Mouse (Mus musculus): ENCODE results near the gene Mfap4. TPM values are rescaled to one million over a fixed set of nuclear protein-coding genes. Genes with fewer than 3 reads are reported as not detected.

The Mfap4 gene
- polyA plus RNA-seq, 1 experiment from 2014 or later: 97.0 TPM

- Histone ChIP-seq H3K9ac (ENCODE audit: low read depth, low read length) (no peak overlapping the region), H3K4me2 (replicated peaks; ENCODE audit: low read depth) (no peak overlapping the region), H3K36me3 (ENCODE audit: control insufficient read depth, insufficient read depth) (peaks cover 40% of the 10 kb centered on the region), H3K4me1 (replicated peaks; ENCODE audit: control insufficient read depth, insufficient read depth, low read length) (no peaks in the 10 kb centered on the region), H3K27ac (ENCODE audit: low read depth, low read length) (no peak overlapping the region), H3K9me3 (ENCODE audit: control insufficient read depth) (no peaks in the 10 kb centered on the region), H3K27me3 (replicated peaks; ENCODE audit: control insufficient read depth, insufficient read depth, low read length) (no peaks in the 10 kb centered on the region), H3K4me3 (ENCODE audit: low read depth, low read length) (no peak overlapping the region)
- WGBS: 88% methylated on average over 3 of the region's 3 CpGs
- ATAC-seq: no peak
- no peak for TF ChIP-seq CTCF (IDR thresholded peaks at IDR 0.05; ENCODE audit: low read depth)
Observed at GRCm38 (mm10) chr11:61519484-61520107, 34.4 kb downstream of the Mfap4 start.

GRCm38 (mm10) chr11:61526872-61527271 lies 41.6 kb downstream of the Mfap4 start:
- Histone ChIP-seq H3K4me2 (replicated peaks; ENCODE audit: low read depth) (no peak overlapping the region), H3K4me3 (ENCODE audit: low read depth, low read length) (no peak overlapping the region), H3K27ac (ENCODE audit: low read depth, low read length) (no peak overlapping the region), H3K9me3 (ENCODE audit: control insufficient read depth) (no peaks in the 10 kb centered on the region), H3K9ac (ENCODE audit: low read depth, low read length) (no peak overlapping the region), H3K4me1 (replicated peaks; ENCODE audit: control insufficient read depth, insufficient read depth, low read length) (no peaks in the 10 kb centered on the region), H3K27me3 (replicated peaks; ENCODE audit: control insufficient read depth, insufficient read depth, low read length) (no peaks in the 10 kb centered on the region), H3K36me3 (ENCODE audit: control insufficient read depth, insufficient read depth) (peaks cover 12% of the 10 kb centered on the region; the same call in 1 of the 2 replicates)
- ATAC-seq: no peak
- 90% methylated on average over 1 of the region's 1 CpGs for WGBS
- no peak for TF ChIP-seq CTCF (IDR thresholded peaks at IDR 0.05; ENCODE audit: low read depth)

- H3K9me3 ChIP-seq (ENCODE audit: control insufficient read depth): no peaks in the 10 kb centered on the region
- peaks cover 9% of the 10 kb centered on the region; the same call in 1 of the 2 replicates for H3K36me3 ChIP-seq (ENCODE audit: control insufficient read depth, insufficient read depth)
- no peak overlapping the region for H3K27ac ChIP-seq (ENCODE audit: low read depth, low read length)
- no peak overlapping the region for H3K4me2 ChIP-seq (replicated peaks; ENCODE audit: low read depth)
- peak; percentile 54; the same call in 1 of the 2 replicates for ATAC-seq
- no peak overlapping the region for H3K9ac ChIP-seq (ENCODE audit: low read depth, low read length)
- H3K27me3 ChIP-seq (replicated peaks; ENCODE audit: control insufficient read depth, insufficient read depth, low read length): no peaks in the 10 kb centered on the region
- 47% methylated on average over 4 of the region's 4 CpGs for WGBS
- no peaks in the 10 kb centered on the region for H3K4me1 ChIP-seq (replicated peaks; ENCODE audit: control insufficient read depth, insufficient read depth, low read length)
- TF ChIP-seq CTCF (IDR thresholded peaks at IDR 0.05; ENCODE audit: low read depth): no peak
- no peak overlapping the region for H3K4me3 ChIP-seq (ENCODE audit: low read depth, low read length)
Observed at GRCm38 (mm10) chr11:61529268-61529713, 44.1 kb downstream of the Mfap4 start.

- Histone ChIP-seq H3K4me1 (replicated peaks; ENCODE audit: control insufficient read depth, insufficient read depth, low read length) (no peaks in the 10 kb centered on the region), H3K4me3 (ENCODE audit: low read depth, low read length) (no peak overlapping the region), H3K9me3 (ENCODE audit: control insufficient read depth) (no peaks in the 10 kb centered on the region), H3K27me3 (replicated peaks; ENCODE audit: control insufficient read depth, insufficient read depth, low read length) (no peaks in the 10 kb centered on the region), H3K27ac (ENCODE audit: low read depth, low read length) (no peak overlapping the region), H3K4me2 (replicated peaks; ENCODE audit: low read depth) (no peak overlapping the region), H3K9ac (ENCODE audit: low read depth, low read length) (no peak overlapping the region), H3K36me3 (ENCODE audit: control insufficient read depth, insufficient read depth) (peaks cover 9% of the 10 kb centered on the region; the same call in 1 of the 2 replicates)
- 95% methylated on average over 2 of the region's 2 CpGs for WGBS
- ATAC-seq: no peak
- no peak for TF ChIP-seq CTCF (IDR thresholded peaks at IDR 0.05; ENCODE audit: low read depth)
Observed at GRCm38 (mm10) chr11:61532820-61533219, 47.6 kb downstream of the Mfap4 start.

- no peak for TF ChIP-seq CTCF (IDR thresholded peaks at IDR 0.05; ENCODE audit: low read depth)
- Histone ChIP-seq H3K4me3 (ENCODE audit: low read depth, low read length) (no peak overlapping the region), H3K9me3 (ENCODE audit: control insufficient read depth) (no peaks in the 10 kb centered on the region), H3K27ac (ENCODE audit: low read depth, low read length) (no peak overlapping the region), H3K4me1 (replicated peaks; ENCODE audit: control insufficient read depth, insufficient read depth, low read length) (no peaks in the 10 kb centered on the region), H3K4me2 (replicated peaks; ENCODE audit: low read depth) (no peak overlapping the region), H3K9ac (ENCODE audit: low read depth, low read length) (no peak overlapping the region), H3K36me3 (ENCODE audit: control insufficient read depth, insufficient read depth) (peaks cover 9% of the 10 kb centered on the region; the same call in 1 of the 2 replicates), H3K27me3 (replicated peaks; ENCODE audit: control insufficient read depth, insufficient read depth, low read length) (no peaks in the 10 kb centered on the region)
- WGBS: 80% methylated on average over 5 of the region's 5 CpGs
- no peak for ATAC-seq
Observed at GRCm38 (mm10) chr11:61533571-61533970, 48.3 kb downstream of the Mfap4 start.

- H3K27me3 ChIP-seq (replicated peaks; ENCODE audit: control insufficient read depth, insufficient read depth, low read length): no peaks in the 10 kb centered on the region
- no peak overlapping the region for H3K9ac ChIP-seq (ENCODE audit: low read depth, low read length)
- no peak overlapping the region for H3K4me2 ChIP-seq (replicated peaks; ENCODE audit: low read depth)
- peaks cover 15% of the 10 kb centered on the region for H3K36me3 ChIP-seq (ENCODE audit: control insufficient read depth, insufficient read depth)
- no peak for TF ChIP-seq CTCF (IDR thresholded peaks at IDR 0.05; ENCODE audit: low read depth)
- WGBS: 56% methylated on average over 1 of the region's 1 CpGs
- no peaks in the 10 kb centered on the region for H3K4me1 ChIP-seq (replicated peaks; ENCODE audit: control insufficient read depth, insufficient read depth, low read length)
- ATAC-seq: no peak
- no peaks in the 10 kb centered on the region for H3K9me3 ChIP-seq (ENCODE audit: control insufficient read depth)
- H3K4me3 ChIP-seq (ENCODE audit: low read depth, low read length): no peak overlapping the region
- no peak overlapping the region for H3K27ac ChIP-seq (ENCODE audit: low read depth, low read length)
Observed at GRCm38 (mm10) chr11:61535530-61535929, 50.3 kb downstream of the Mfap4 start.

All from intestine, postnatal 0 days (tissue).